Mouse (Mus musculus): Measurements from ENCODE around the gene Cdpf1. TPM values are rescaled to one million over a fixed set of nuclear protein-coding genes. Genes with fewer than 3 reads are reported as not detected.

Cdpf1 gene
- total RNA-seq, 2 experiments from 2014 or later = 31.0 to 33.8 TPM

DNA sequence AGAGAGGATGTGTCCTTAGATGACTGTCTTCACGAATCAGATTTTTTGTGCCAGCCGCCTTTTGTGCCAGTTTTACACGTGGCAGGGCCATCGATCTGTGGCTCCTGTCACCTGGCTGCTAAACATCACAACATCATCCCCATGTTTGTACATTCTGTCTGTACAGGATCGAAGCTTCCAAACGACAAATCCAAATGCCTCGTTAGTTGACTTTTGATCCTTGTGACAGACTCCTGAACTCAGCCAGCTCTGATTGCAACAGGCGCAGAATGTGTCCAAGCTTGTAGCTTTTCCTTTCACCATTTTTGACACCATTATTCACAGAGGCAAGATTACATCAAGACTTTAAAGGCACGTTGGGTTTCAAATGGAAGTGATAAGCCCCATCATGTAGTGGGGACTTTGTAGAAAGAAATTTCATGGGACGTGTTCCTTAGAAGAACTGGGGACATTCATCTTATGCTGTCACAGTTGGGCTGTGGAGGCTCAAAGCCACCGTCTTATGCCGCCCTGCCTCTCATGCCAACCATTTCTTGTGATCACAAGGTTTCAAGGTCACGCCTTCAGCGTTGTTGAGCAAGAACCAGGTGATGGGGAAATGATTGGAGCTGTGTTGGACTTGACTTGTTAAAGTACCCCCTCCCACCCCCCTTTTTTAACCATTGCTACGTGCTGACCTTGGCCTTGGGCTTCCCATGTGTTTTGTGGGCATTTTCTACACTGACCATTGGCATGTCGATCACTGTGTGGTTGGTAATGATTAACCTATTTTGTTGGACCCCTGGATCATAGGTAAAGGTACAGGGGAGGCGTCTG, 40.0 kb downstream of the Cdpf1 start:
- no peak for DNase-seq

DNA sequence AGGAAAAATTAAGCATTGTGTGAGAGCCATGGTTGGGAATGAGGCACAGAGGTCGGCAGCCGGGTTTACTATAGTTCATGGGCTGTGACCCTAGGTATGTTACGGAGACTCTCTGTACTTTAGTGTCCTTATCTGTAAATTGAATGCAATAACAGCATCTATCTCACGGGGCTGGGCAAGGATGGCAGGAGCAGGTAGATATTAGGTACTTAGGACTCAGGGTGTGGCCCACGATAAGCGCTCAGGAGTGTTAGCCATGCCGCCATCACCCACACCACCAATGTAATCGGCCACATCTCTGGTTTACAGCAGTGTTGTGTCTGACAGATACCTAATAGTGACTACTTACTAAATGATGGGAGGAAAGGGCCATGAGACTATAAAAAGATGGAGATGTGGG, 42.5 kb downstream of the Cdpf1 start:
- intact Hi-C loops (cut with DNase I) = no loop called here
- DNase-seq = no peak

More for the DNA sequence above, 40.0 kb downstream of the Cdpf1 start:
- intact Hi-C loops (cut with DNase I) = no loop called here

DNA sequence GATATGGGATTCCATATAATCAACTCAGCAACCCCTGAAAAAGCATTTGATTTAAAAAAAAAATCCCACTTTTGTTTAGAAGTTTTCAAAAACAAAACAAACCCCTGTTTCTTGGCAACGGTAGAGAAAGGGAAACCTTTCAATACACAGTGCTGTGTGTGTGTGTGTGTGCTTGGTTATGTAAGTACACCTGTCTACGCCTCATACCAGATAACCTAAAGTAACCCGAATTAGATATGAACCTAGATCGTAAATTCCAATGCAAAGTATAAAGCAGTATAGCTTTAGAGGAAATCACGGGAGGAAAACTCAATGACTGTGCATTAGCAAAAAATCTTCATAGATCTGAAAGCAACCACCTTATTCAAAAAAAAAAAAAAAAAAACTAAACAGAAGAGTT, 44.8 kb downstream of the Cdpf1 start:
- DNase-seq = no peak

DNA sequence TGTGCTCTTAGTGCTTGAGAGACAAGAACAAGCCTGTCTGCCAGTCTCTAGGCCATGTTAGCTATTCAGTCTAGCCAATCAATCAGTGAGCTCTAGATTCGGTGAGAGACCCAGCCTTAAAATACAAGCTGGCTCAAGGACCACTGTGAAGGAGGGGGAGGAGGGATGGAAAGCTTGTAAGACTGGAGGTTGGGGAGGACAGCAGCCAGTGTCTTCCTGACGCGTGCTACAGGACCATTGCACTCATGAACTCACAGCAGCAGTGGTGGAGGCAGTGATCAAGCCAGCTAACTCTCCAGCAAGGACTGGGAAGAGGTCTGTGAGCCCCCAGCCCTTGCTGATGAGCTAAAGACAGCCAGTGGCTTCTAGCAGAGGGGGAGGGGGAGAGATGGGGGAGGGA, 46.5 kb downstream of the Cdpf1 start:
- intact Hi-C loops (cut with DNase I) = no loop called here
- DNase-seq = no peak

More for the DNA sequence above, 44.8 kb downstream of the Cdpf1 start:
- intact Hi-C loops (cut with DNase I) = no loop called here

DNA sequence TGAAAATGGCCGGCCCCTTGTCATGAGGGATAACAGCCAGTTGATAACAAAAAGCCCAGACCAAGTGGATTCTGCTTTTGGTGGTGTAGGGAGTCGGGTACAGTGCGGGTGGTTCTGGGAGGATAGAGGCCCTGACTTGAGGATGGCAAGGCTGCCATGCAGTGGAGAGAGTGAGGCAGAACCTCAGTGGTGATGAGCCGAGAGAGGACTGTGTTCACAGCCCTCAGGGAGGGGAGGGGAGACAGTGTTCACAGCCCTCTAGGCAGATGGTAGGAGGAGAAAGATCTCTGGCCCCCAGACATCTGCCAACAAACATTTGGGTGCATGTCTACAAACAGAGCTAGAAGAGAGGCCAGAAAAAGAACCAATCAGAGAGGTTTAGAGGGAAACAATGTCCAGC, 48.7 kb downstream of the Cdpf1 start:
- intact Hi-C loops (cut with DNase I) = no loop called here
- DNase-seq = no peak

DNA sequence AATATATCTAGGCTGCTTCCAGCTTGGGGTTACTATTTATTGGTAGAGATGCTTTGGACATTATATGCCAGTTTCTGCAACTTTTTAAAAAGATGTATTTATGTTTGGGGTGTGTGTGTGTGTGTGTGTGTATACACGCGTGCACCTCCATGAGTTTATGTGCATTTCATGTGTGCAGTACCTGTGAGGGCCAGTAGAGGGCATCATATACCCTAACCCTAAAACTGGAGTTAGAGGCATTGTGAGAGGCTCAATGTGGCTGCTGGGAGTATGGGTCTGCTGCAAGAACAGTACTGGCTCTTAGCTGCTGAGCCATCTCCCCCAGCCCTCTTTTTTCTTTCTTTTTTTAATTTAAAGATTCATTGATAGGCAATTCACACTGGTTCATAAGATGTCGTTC, 53.7 kb downstream of the Cdpf1 start:
- DNase-seq = no peak
- intact Hi-C loops (cut with DNase I) = no loop called here

Other genes starting within 250 kb of the Cdpf1 start
- gene Wnt7b, start 229.2 kb downstream of the Cdpf1 start, total RNA-seq (2021) = under 1 TPM; 0.20 to 0.88 TPM
- 10 to 100 TPM; 50.7 to 60.1 TPM for gene Ppara, start 76.7 kb downstream of the Cdpf1 start, total RNA-seq (2021)
- gene Pkdrej, start 10.0 kb upstream of the Cdpf1 start, total RNA-seq (2021) = 1 to 10 TPM; 2.0 to 2.1 TPM
- 10 to 100 TPM; 12.4 to 13.3 TPM for gene Ttc38, start 20.6 kb upstream of the Cdpf1 start, total RNA-seq (2021)
- 1 to 10 TPM; 1.4 to 2.3 TPM for gene Gtse1, start 48.0 kb upstream of the Cdpf1 start, total RNA-seq (2021)
- gene Trmu, start 67.6 kb upstream of the Cdpf1 start, total RNA-seq (2021) = 10 to 100 TPM; 25.9 to 28.7 TPM
- 10 to 100 TPM in 1 of 2 experiments, 1 to 10 TPM in 1; 10.0 to 11.5 TPM for gene Celsr1, start 222.1 kb upstream of the Cdpf1 start, total RNA-seq (2021)
- gene Gramd4, start 246.0 kb upstream of the Cdpf1 start, total RNA-seq (2021) = 10 to 100 TPM; 32.4 to 35.0 TPM

Data from heart, postnatal 14 days (tissue).